Mouse (Mus musculus) lung, postnatal 4 days (tissue): ENCODE data around the gene Uqcr11.

Source experiments
- DNase-seq, 2 experiments: peaks; one replicate each; pipeline ENCODE4 v3.0.0; 2021

The Uqcr11 gene

DNA sequence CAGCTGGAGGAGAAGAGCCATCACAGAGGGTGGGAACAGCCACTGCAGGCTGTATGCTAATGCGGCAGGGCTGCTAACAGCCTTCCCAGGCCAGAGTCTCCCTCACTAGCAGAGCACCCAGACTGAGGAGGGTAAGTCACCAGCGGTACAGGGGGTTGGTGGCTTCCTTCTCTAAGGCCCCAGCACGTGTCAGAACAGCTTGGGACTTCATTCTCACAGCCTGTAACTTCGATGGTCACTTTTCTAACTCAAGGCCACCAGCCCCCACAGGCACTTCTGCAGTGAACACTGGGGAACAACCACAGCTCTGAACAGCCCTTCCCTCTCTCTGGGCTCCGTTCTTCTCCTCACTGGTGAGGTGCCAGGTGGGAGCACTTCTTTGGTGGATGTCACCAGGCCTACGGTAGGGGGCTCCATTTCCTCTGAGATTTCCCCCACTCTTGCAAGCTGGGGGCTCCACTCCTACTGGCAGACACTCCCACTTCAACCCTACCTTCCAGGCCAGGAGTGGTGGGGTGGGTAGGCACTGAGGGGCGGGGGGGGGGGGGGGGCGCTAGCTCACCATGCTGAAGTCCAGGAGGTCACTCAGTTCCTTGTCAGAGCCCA lies 23.8 kb upstream of the Uqcr11 start:
- no peak for DNase-seq

DNA sequence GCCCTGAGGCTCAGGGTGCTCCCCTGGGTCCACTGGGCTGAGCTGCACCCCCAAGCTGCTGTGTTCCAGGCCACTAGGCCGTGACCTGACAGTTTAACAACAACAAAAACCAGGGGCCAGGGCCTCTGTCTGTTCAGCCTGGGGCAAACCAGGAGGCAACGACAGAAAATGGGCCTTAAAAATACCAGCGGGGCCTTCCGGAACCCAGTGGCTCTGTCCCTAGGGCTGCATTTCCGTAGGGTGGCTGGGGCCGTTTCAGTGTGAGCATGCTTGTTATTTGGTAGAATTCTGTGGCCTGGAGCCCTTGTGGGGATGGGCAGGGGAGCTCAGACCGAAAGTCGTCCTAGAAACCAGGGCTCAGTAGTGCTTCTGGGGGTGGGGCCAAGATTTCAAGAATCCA lies 23.2 kb upstream of the Uqcr11 start:
- DNase-seq = no peak

DNA sequence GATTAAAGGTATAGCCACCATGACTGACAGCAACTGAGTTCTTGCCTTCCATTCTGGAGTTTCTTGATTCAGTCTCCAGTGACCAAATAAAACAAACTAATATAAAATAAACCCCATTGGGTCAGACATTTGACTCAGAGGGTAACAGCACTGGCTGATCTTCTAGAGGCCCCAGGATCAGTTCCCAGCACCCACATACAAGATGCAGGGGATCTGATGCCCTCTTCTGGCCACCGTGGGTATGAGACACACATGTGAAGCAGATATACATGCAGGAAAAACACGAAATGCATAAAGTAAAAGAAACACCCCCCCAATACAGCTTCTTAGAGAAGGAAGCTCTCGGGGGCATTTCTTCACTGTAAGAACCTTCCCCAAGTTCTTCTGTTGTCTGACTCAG lies 18.4 kb upstream of the Uqcr11 start:
- DNase-seq = no peak

GRCm38 (mm10) chr10:80423562-80423961 lies 16.9 kb upstream of the Uqcr11 start:
- peak in 1 of 2 experiments; percentile 52 for DNase-seq

- no peak for DNase-seq
Measured at GRCm38 (mm10) chr10:80421651-80422472, 15.2 kb upstream of the Uqcr11 start.

DNA sequence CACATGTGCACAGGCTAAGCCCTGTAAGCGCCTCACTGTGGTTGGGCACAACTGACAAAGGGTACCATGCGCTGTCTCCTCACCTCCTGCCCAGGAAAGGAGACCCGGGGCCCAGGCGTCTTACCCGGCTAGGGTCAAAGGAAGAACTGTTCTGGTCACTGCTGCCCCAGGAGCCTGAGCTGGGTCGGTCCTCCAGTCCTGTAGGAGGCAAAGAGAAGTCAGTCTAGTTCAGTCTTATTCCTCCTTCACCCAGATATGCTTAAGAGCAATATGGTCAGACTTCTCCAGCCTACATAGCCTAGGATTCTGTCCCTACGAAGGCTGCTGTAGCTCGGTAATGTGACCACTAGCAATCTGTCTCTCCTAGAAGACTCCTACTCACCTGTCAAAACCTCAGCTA lies 14.6 kb upstream of the Uqcr11 start:
- no peak for DNase-seq

DNA sequence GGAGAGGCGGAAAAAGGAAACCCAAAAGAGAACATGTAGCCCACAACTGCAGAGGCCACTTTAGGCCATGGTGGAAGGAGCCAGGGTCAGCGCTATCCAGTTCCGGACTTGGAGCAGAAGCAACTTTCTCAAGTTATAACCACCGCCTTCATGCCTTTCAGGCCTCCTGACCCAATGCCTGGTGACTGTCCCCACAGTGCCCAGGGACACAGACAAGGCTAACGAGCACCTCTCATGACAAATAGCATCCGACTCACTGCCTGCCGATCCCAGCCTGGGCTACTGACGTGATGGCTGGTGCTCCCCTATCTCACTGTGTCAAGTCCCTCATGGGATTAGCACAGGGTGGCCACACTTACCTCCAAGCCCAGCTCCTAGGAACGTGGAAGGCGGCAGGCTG lies 14.1 kb upstream of the Uqcr11 start:
- no peak for DNase-seq

- DNase-seq = no peak
Measured at GRCm38 (mm10) chr10:80419419-80419818, 12.8 kb upstream of the Uqcr11 start.

DNA sequence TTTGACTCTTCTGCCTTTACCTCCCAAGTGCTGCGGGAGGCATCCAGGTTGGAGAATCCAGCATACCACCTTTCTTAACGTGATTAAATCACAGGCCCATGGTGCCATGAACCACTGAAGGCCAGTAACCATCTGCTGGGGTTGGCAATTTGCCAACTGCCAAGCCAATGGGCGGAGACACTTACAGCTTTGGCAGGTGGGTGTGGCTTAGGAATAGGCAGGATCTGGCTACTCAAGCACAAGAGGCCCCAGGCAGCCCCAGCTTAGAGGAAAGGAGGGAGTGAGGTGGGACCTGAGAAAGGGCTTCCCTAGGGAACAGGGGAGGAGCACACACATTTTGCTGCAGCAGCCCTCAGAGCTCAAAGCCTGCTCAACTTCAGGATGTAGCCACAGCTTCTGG lies 11.7 kb upstream of the Uqcr11 start:
- peak; percentile 54 to 69 for DNase-seq

DNA sequence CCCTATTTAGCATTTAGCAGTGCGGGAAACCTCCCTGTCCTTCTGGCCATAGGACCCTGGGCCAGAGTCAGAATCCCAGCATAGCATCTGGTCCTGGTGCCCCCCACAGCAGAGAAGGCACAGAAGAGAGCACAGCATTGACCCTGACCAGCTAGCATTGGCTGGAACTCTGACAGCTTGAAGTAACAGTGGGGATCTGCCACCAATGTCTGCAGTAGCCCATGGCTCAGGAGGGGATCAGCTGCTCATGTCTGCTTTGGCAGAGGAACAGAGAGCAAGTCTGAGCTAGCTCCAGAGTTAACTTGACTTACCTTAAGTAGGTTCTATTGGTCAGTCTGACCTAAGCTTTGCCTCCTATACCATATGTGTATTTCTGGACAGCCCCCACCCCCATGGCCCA lies 11.2 kb upstream of the Uqcr11 start:
- DNase-seq = no peak

DNA sequence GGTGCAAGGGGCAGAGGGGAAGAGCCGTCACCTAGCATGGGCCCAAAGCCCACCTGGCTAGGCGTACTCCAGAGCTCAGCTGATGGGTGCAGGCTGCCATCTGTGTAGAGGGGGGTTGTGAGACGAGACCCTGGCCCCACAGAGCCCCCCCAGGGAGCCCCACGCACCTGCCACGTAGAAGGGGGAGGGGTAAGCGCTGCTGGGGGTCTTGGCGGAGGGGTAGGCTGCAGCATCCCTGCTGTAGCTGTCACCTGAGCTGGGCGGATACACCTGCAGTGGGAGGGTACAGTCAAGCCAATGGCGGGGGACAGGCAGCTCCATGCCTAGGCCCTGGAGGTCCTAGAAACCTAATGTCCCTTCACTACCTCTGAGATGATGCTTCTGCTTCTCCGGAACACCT lies 10.7 kb upstream of the Uqcr11 start:
- DNase-seq = no peak

DNA sequence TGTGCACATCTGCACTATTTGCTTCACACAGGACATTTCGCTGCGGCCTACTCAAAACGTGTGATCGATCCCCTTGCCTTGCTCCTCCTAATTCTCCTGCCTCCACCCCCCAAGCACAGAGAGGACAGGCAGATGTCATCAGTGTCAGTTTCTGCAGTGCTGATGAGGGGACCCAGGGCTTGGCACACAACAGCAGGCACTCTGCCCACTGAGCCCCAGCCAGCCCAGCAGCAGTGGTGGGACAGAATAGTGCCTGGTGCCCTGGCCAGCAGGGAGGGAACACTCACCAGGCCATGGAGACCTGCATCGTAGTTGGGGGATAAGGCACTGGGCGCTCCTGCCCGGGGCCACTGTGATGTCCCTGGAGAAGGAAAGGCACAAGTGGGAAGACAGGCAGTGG lies 8.9 kb upstream of the Uqcr11 start:
- no peak for DNase-seq

GRCm38 (mm10) chr10:80412656-80413541 lies 6.3 kb upstream of the Uqcr11 start:
- peak; percentile 73 to 88 for DNase-seq

GRCm38 (mm10) chr10:80407924-80408323 lies 1.3 kb upstream of the Uqcr11 start:
- DNase-seq = no peak

DNA sequence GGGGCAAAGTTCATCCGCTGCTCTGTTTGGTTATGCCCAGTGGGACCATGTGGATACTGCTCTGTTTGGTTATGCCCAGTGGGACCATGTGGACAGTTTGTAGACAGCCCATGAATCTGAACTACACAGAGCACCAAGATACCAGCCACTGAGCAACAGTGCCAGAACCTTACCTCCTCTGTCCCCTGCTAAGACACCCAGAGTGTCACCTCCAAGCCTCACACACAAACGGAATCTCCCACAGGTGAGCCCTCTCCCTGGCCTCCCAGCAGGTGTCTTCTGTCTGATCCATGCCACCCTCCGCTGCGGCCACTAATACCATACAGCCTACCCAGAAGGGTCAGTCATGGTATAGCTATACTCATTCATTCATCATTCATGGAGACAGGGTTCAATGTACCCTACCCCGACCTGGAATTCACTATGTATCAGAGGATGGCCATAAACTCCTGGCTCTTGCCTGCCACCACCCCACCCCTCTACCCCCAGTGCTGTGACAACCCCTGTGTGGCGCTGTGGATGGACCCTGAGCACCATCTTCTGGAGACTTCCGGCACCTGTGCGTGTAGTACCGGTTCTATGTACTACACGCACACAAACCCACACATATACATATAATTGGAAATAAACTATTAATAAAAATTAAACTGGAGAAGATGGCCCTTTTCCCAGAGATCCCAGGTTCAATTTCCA lies 1.0 kb downstream of the Uqcr11 start:
- DNase-seq = no peak

- peak; percentile 33 to 68 for DNase-seq
Measured at GRCm38 (mm10) chr10:80403044-80403692, 3.5 kb downstream of the Uqcr11 start.

DNA sequence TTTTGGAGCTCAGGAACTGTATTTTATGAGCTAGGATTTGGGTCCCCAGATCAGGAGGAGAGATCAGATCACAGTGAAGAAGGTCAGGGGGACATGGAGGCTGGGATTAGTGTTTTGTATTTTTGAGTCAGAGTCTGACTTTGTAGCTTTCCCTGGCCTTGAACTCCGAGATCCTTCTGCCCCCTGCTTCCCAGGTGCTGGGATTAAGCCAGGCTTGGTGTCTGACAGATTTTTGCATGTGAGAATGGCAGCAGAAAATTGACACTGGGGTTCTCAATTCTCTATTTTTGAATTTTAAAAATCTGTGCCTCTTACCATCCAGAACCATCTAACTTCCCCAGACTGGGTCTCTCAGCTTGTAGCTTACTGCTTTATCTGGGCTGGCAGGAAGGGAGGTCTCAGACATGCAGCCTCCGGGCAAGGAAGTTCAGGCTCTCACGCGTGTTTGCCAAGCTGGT lies 5.9 kb downstream of the Uqcr11 start:
- no peak for DNase-seq

- DNase-seq = no peak
Measured at GRCm38 (mm10) chr10:80399973-80400703, 6.5 kb downstream of the Uqcr11 start.

DNA sequence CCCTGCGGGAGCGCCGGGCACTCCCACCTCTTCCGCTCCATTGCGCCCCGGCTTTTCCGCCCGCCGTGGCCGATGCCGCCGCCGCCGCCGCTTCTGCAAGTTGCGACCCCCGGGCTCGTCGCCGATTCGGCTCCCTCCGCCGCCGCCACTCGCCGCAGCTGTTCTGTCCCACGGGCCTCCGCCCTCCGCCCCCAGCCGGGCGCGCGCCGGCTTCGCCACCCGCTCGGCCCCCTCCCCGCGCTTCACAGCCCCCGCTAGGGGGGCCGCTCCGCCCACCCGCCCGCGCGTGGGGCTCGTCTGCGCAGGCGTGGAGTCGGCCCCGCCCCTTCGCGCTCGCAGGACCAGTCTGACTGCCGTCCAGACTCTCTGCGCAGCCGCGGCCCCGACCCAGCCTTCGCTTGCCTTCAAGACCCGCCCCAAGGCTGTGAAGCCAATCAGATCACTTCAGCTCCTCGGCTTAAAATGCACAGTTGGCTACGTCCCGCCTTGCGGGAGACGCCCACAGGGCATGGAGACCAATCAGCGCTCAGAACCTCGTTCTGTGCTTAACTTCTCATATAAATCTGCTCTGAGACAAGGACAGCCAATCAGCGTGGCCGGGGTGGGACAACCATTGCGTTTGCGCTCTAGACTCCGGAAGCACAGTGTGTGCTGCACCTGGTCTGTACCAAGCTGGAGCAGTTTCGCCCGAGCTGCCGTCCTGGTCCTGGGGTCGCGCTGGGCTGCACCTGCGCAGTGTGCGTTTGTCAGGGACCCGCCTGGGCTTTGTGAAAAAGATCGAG lies 7.2 kb downstream of the Uqcr11 start, which contains the start of gene Mbd3:
Mbd3 (minus strand) TSS at position 360 of the 782 bp plus-strand sequence.
- peak; percentile 100 for DNase-seq

- peak; percentile 99 to 100 for DNase-seq
Measured at GRCm38 (mm10) chr10:80398719-80399190, 7.9 kb downstream of the Uqcr11 start.

DNA sequence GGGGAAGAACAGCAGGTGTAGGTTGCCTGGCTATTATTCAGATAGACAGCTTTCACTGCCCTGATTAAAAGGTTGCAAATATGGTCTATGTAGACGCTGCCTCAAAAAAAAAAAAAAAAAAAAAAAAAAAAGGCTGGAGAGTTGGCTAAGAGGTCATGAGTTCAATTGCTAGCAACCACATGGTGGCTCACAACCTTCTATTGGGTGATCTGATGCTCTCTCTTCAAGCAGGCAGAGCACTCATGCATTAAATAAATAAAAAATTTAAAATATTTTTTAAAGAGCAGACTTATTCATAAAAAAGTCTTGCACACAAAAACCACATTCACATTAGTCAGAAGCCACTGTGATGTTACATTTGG lies 8.5 kb downstream of the Uqcr11 start:
- no peak for DNase-seq
